Mouse (Mus musculus) kidney, adult 11 months (tissue): Measurements from ENCODE around the gene Ppfibp1.

Source experiments
- DNase-seq: peaks from one replicate; pipeline ENCODE4 v3.0.0; 2022

The Ppfibp1 gene

GRCm38 (mm10) chr6:146883426-146883825 is 4.9 kb upstream of the Ppfibp1 start:
- DNase-seq = no peak

- DNase-seq = no peak
These were observed 4.1 kb upstream of the Ppfibp1 start for GRCm38 (mm10) chr6:146884171-146884570.

- DNase-seq = peak; percentile 44
These were observed 3.4 kb upstream of the Ppfibp1 start for GRCm38 (mm10) chr6:146884851-146885250.

GRCm38 (mm10) chr6:146888660-146889490 is 588 bp downstream of the Ppfibp1 start:
- no peak for DNase-seq

GRCm38 (mm10) chr6:146890215-146890614 is 1.9 kb downstream of the Ppfibp1 start:
- DNase-seq = no peak

- no peak for DNase-seq
These were observed 2.3 kb downstream of the Ppfibp1 start for GRCm38 (mm10) chr6:146890633-146891032.

GRCm38 (mm10) chr6:146893890-146894289 is 5.6 kb downstream of the Ppfibp1 start:
- no peak for DNase-seq

GRCm38 (mm10) chr6:146898709-146899108 is 10.4 kb downstream of the Ppfibp1 start:
- no peak for DNase-seq

GRCm38 (mm10) chr6:146899647-146900046 is 11.4 kb downstream of the Ppfibp1 start:
- DNase-seq = no peak

GRCm38 (mm10) chr6:146901929-146902328 is 13.6 kb downstream of the Ppfibp1 start:
- no peak for DNase-seq

GRCm38 (mm10) chr6:146903632-146904031 is 15.3 kb downstream of the Ppfibp1 start:
- DNase-seq = no peak

GRCm38 (mm10) chr6:146904707-146905106 is 16.4 kb downstream of the Ppfibp1 start:
- no peak for DNase-seq

GRCm38 (mm10) chr6:146906000-146906786 is 17.9 kb downstream of the Ppfibp1 start:
- DNase-seq = no peak

- DNase-seq = no peak
These were observed 18.9 kb downstream of the Ppfibp1 start for GRCm38 (mm10) chr6:146907061-146907794.

GRCm38 (mm10) chr6:146907795-146908190 is 19.5 kb downstream of the Ppfibp1 start:
- DNase-seq = peak; percentile 65

GRCm38 (mm10) chr6:146908801-146909200 is 20.5 kb downstream of the Ppfibp1 start:
- no peak for DNase-seq

- DNase-seq = no peak
These were observed 21.6 kb downstream of the Ppfibp1 start for GRCm38 (mm10) chr6:146909725-146910489.

- no peak for DNase-seq
These were observed 22.5 kb downstream of the Ppfibp1 start for GRCm38 (mm10) chr6:146910801-146911200.

- DNase-seq = peak; percentile 83
These were observed 24.7 kb downstream of the Ppfibp1 start for GRCm38 (mm10) chr6:146912835-146913488.

- no peak for DNase-seq
These were observed 25.4 kb downstream of the Ppfibp1 start for GRCm38 (mm10) chr6:146913489-146914198.

- no peak for DNase-seq
These were observed 27.5 kb downstream of the Ppfibp1 start for GRCm38 (mm10) chr6:146915808-146916207.
